Mouse (Mus musculus) hindbrain, embryonic 14.5 days (tissue): ENCODE measurements at regions not wholly inside any gene's neighbourhood (a gene's known extent, or its start where the extent isn't known, plus 50 kb on each side); places are given as distances from the start of the nearest gene placed in this dataset.

ENCODE experiments used
- ATAC-seq: fragments of 200-750 bp; cut with Nextera tagmentation; 2 replicates; pipeline ENCODE4 v1.8.0; 2017; ENCODE audit warnings: moderate number of reproducible peaks, mild to moderate bottlenecking, moderate TSS enrichment, moderate library complexity; ENCODE audit not compliant: low FRiP score
- DNase-seq: peaks from one replicate; pipeline ENCODE4 v3.0.0-alpha.2; 2015; ENCODE audit warnings: low spot score
- H3K27ac ChIP-seq: fragments of 300-500 bp; sonication (generic); 2 replicates; pipeline ENCODE4 v1.5.1; 2014; ENCODE audit warnings: mild to moderate bottlenecking, moderate library complexity
- H3K27me3 ChIP-seq: fragments of 300-500 bp; sonication (generic); 2 replicates; pipeline ENCODE4 v1.6.1; 2014; ENCODE audit warnings: mild to moderate bottlenecking, low read length, mixed read lengths; ENCODE audit not compliant: control insufficient read depth, insufficient read depth
- H3K36me3 ChIP-seq: fragments of 300-500 bp; sonication (generic); replicated peaks from 2 replicates; pipeline ENCODE4 v1.6.1; 2014; ENCODE audit not compliant: control insufficient read depth, insufficient read depth
- H3K4me1 ChIP-seq: fragments of 300-500 bp; sonication (generic); replicated peaks from 2 replicates; pipeline ENCODE4 v1.6.1; 2014; ENCODE audit warnings: antibody characterized with exemption, low read length, mixed read lengths; ENCODE audit not compliant: control insufficient read depth, insufficient read depth
- H3K4me2 ChIP-seq: fragments of 300-500 bp; sonication (generic); replicated peaks from 2 replicates; pipeline ENCODE4 v1.6.1; 2014; ENCODE audit warnings: mild to moderate bottlenecking, moderate library complexity
- H3K4me3 ChIP-seq: fragments of 300-500 bp; sonication (generic); replicated peaks from 2 replicates; pipeline ENCODE4 v1.5.1; 2014; ENCODE audit warnings: mild to moderate bottlenecking, low read length
- H3K9ac ChIP-seq: fragments of 300-500 bp; sonication (generic); 2 replicates; pipeline ENCODE4 v1.6.1; 2014
- H3K9me3 ChIP-seq: fragments of 300-500 bp; sonication (generic); 2 replicates; pipeline ENCODE4 v1.6.1; 2016; ENCODE audit warnings: low read length; ENCODE audit not compliant: control insufficient read depth
- WGBS: fragments of 180-500 bp; shearing (Covaris S2); extraction: QIAGEN DNeasy Blood & Tissue Kit; methylation state at CpG from one replicate; pipeline ENCODE4 v1.1.7; 2014; 5-methylcytosine and 5-hydroxymethylcytosine counted together

GRCm38 (mm10) chr12:106822311-106822710 is 666.1 kb upstream of the 3110018I06Rik start:
- DNase-seq (no peak), ATAC-seq (no peak)
- 96% methylated on average over 4 of the region's 4 CpGs for WGBS
- H3K27ac ChIP-seq, result no peak overlapping the region
- no peak overlapping the region for H3K9ac ChIP-seq
- H3K4me2 ChIP-seq, result no peak overlapping the region
- 0 out of 2 replicates have a peak, but pooled peaks cover 8% of the 10 kb centered on the region for H3K9me3 ChIP-seq
- no peaks in the 10 kb centered on the region for H3K4me1 ChIP-seq
- H3K36me3 ChIP-seq, result no peaks in the 10 kb centered on the region
- no peak overlapping the region for H3K4me3 ChIP-seq
- H3K27me3 ChIP-seq, result no peaks in the 10 kb centered on the region

DNA sequence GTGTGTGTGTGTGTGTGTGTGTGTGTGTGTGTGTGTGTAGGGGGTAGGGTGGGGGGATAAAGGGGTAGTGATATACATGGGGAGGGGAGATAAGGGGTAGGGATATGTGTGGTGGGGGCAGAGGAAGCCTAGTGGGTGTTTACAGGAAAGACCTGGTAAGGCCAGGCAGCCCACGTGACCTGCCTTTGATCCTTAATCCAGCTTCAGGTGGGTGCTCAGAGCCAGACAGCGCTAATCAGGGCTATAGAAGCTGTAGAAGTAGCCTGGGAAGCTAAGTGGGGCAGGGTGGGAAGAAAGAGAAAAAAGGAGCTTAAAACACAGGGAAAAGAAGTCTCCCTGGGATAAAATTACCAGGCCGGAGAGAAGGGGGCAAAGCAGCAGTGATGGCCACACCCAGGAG is 659.9 kb upstream of the 3110018I06Rik start:
- H3K9ac ChIP-seq, result no peak overlapping the region
- H3K27me3 ChIP-seq, result no peaks in the 10 kb centered on the region
- no peak for ATAC-seq
- H3K27ac ChIP-seq, result no peak overlapping the region
- H3K36me3 ChIP-seq, result no peaks in the 10 kb centered on the region
- no peak overlapping the region for H3K4me2 ChIP-seq
- no peaks in the 10 kb centered on the region for H3K9me3 ChIP-seq
- 44% methylated on average over 3 of the region's 3 CpGs for WGBS
- H3K4me1 ChIP-seq, result no peaks in the 10 kb centered on the region
- no peak overlapping the region for H3K4me3 ChIP-seq
- no peak for DNase-seq

GRCm38 (mm10) chr12:106829323-106829722 is 659.1 kb upstream of the 3110018I06Rik start:
- no peak for ATAC-seq
- Histone ChIP-seq H3K27me3 (no peaks in the 10 kb centered on the region), H3K4me1 (no peaks in the 10 kb centered on the region), H3K4me3 (no peak overlapping the region), H3K9me3 (no peaks in the 10 kb centered on the region), H3K4me2 (no peak overlapping the region), H3K36me3 (no peaks in the 10 kb centered on the region), H3K9ac (no peak overlapping the region), H3K27ac (no peak overlapping the region)
- 21% methylated on average over 9 of the region's 9 CpGs for WGBS
- no peak for DNase-seq

DNA sequence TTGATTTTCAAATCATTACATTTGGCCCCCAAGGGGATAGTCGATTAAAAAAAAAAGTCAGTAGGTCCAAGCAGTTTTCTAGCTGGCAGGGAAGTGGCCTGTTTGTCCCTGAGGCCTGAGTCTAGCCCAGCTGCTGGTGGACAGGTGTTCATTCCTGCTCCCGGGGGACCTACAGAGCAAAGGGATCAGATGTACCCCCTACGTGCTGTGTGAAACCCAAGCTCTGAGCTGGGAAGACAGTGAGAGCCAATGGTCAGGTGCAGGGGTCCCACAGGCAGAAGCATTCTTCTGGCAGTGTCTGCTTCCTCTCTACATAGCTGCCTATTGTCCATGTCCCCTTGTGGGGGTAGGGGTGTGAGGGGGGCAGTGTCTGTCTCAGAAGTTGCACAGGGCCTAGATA is 653.2 kb upstream of the 3110018I06Rik start:
- Histone ChIP-seq H3K9ac (no peak overlapping the region), H3K4me3 (no peak overlapping the region), H3K27me3 (no peaks in the 10 kb centered on the region), H3K4me1 (peaks cover under 1% of the 10 kb centered on the region; the same call in 1 of the 2 replicates), H3K36me3 (no peaks in the 10 kb centered on the region), H3K4me2 (no peak overlapping the region), H3K9me3 (no peaks in the 10 kb centered on the region), H3K27ac (no peak overlapping the region)
- ATAC-seq (no peak), DNase-seq (no peak)
- 73% methylated on average over 3 of the region's 3 CpGs for WGBS

- Histone ChIP-seq H3K4me3 (no peak overlapping the region), H3K9ac (no peak overlapping the region), H3K36me3 (no peaks in the 10 kb centered on the region), H3K9me3 (no peaks in the 10 kb centered on the region), H3K27ac (no peak overlapping the region), H3K4me2 (no peak overlapping the region), H3K4me1 (peaks cover 14% of the 10 kb centered on the region), H3K27me3 (no peaks in the 10 kb centered on the region)
- peak; percentile 44 for DNase-seq
- ATAC-seq, result no peak
- 18% methylated on average over 5 of the region's 5 CpGs for WGBS
Measured at GRCm38 (mm10) chr12:106839618-106840017, 648.8 kb upstream of the 3110018I06Rik start.

DNA sequence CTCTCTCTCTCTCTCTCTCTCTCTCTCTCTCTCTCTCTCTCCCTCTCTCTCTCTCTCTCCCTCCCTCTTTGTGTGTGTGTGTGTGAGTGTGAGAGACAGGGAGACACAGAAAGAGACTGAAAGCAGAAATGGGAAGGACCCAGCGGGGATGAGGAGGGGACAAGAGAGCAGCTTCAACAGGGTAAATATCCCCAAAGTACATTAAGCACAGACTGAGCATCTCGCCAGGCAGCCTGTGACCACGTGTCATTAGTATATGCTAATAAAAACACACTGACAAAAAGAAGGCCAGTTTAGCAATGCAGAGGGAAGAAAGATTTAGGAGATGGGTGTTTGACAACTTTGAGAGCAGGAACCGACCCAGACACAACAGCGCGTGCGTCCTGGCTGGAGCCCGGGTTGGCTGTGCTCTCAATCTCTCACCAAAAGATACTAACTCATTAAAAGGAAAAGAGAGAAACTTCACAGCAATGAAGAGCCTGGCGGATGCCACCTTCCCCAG is 648.2 kb upstream of the 3110018I06Rik start:
- 56% methylated on average over 9 of the region's 9 CpGs for WGBS

DNA sequence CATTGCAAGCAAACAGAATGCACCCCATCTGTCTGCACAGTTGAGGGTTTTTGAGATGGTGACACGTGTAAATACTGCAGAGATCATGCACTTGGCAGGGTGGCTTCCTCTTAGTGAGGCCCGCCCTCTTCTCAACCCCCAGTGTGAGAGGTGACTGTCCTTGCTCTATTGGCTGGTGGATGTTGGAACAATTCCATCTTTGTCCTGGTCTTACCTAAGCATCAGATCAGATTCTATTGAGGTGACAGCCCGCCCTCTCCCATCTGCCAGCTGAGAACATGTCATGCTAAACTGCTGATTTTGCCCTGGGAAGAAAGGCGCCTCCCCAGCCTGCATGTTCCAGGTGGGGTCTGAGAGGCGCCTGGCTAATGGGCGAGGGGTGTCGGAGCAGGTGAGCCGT is 646.4 kb upstream of the 3110018I06Rik start:
- Histone ChIP-seq H3K27me3 (no peaks in the 10 kb centered on the region), H3K9me3 (no peaks in the 10 kb centered on the region), H3K4me2 (no peak overlapping the region), H3K27ac (no peak overlapping the region), H3K4me1 (peaks cover 14% of the 10 kb centered on the region), H3K36me3 (no peaks in the 10 kb centered on the region), H3K9ac (no peak overlapping the region), H3K4me3 (no peak overlapping the region)
- no peak for DNase-seq
- 51% methylated on average over 8 of the region's 8 CpGs for WGBS
- no peak for ATAC-seq

More for the DNA sequence above, 648.2 kb upstream of the 3110018I06Rik start:
- DNase-seq (no peak), ATAC-seq (no peak)
- Histone ChIP-seq H3K36me3 (no peaks in the 10 kb centered on the region), H3K4me3 (no peak overlapping the region), H3K27me3 (no peaks in the 10 kb centered on the region), H3K9ac (no peak overlapping the region), H3K4me2 (no peak overlapping the region), H3K27ac (no peak overlapping the region), H3K9me3 (no peaks in the 10 kb centered on the region), H3K4me1 (peaks cover 14% of the 10 kb centered on the region)

- ATAC-seq, result no peak
- Histone ChIP-seq H3K4me2 (no peak overlapping the region), H3K9me3 (no peaks in the 10 kb centered on the region), H3K36me3 (no peaks in the 10 kb centered on the region), H3K9ac (no peak overlapping the region), H3K27ac (no peak overlapping the region), H3K4me3 (no peak overlapping the region), H3K4me1 (peaks cover 14% of the 10 kb centered on the region), H3K27me3 (no peaks in the 10 kb centered on the region)
- 47% methylated on average over 8 of the region's 8 CpGs for WGBS
- no peak for DNase-seq
Measured at GRCm38 (mm10) chr12:106842396-106842795, 646.0 kb upstream of the 3110018I06Rik start.

GRCm38 (mm10) chr12:106851666-106852065 is 636.8 kb upstream of the 3110018I06Rik start:
- H3K27me3 ChIP-seq, result no peaks in the 10 kb centered on the region
- whole genome bisulfite sequencing, result 74% methylated on average over 4 of the region's 4 CpGs
- H3K36me3 ChIP-seq, result no peaks in the 10 kb centered on the region
- no peak overlapping the region for H3K4me3 ChIP-seq
- no peak overlapping the region for H3K27ac ChIP-seq
- H3K9me3 ChIP-seq, result no peaks in the 10 kb centered on the region
- H3K4me2 ChIP-seq, result no peak overlapping the region
- ATAC-seq, result no peak
- peaks cover 4% of the 10 kb centered on the region; the same call in 1 of the 2 replicates for H3K4me1 ChIP-seq
- H3K9ac ChIP-seq, result no peak overlapping the region
- no peak for DNase-seq

- Histone ChIP-seq H3K27ac (no peak overlapping the region), H3K4me2 (no peak overlapping the region), H3K9ac (no peak overlapping the region), H3K9me3 (no peaks in the 10 kb centered on the region), H3K27me3 (no peaks in the 10 kb centered on the region), H3K4me3 (no peak overlapping the region), H3K4me1 (peaks cover 4% of the 10 kb centered on the region; the same call in 1 of the 2 replicates), H3K36me3 (no peaks in the 10 kb centered on the region)
- ATAC-seq (no peak), DNase-seq (no peak)
- WGBS, result 67% methylated on average over 8 of the region's 8 CpGs
Measured at GRCm38 (mm10) chr12:106852736-106853135, 635.7 kb upstream of the 3110018I06Rik start.
